Mouse (Mus musculus): ENCODE results near the gene Cys1. TPM values are rescaled to one million over a fixed set of nuclear protein-coding genes. Genes with fewer than 3 reads are reported as not detected.

The Cys1 gene
- total RNA-seq (2023; ENCODE audit: inconsistent age) = not detected in 4 replicates

DNA sequence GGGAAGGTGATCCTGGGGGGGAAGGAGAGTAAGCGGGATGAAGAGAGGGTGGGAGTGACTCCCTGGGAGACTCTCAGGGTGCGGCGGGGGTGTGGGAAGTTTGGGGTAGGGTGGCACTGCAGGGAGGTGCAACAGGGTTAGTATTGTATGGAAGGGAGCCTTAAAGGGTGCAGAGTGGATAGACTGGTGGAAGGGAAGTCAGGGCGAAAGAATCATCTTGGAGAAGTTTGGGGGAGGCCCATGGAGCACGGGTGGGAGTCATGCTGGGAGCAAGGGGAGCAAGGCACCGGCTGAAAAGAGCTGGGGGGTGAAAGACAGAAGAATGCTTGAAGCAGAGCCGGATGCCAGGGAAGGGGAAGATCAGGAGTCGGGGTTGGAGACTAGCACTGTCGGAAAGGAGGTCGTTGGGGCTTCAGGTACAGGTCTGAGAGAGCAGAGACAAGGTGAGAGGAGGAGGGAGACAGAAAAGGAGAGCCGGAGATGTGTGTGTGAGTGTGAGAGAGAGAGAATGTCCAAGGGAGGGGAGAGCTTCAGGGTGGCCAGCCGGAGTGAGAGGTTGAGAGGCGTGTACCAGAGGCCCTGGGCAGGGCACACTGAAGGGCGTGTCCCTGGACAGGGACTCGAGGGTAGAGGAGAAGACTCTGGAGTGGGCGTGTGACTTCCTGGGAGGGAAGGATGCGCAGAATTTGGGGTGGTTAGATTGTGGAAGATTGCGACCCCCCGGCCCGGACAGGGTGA, at the start of gene Cys1:
Gene Cys1, minus strand, starts transcription at position 528 of the 738 bp plus-strand sequence.

DNA sequence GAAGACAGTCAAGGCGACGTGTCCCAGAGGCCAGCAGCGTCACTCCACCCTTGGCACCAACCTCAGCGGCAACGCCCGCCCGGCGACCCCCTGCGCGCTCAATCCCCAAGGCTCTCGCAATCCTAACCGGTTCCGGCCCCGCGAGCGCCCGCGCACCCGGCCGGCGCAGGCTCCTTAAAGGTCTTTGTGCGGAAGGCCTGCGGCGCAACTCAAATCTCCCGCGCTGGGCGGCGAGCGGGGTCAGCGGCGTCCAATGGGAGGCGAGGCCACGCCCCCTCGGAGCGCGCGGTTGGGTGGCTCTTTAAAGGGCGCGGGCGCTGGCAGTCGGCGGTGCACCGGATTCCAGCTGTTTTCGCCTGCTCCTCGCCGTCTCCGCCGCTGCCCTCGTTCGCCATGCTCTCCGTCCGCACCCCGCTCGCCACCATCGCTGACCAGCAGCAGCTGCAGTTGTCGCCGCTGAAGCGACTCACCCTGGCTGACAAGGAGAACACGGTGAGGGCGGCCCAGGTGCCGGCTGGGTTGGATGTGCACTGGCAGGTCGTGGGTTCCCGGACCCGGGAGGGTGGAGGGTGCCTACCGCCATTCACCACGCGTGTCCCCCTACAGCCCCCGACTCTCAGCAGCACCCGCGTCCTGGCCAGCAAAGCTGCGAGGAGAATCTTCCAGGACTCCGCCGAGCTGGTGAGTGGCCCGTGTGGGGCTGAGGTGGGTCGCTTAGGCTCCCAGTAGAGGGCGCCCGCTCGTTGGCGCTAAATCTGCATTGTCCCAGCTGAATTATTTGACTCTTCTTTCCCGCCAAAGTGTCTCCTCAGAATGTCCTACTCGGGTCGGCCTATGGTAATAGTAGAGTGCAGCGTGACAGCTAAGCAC, 26.6 kb upstream of the Cys1 start, which contains the start of gene Rrm2:
Gene Rrm2, plus strand, starts transcription at position 288 of the 870 bp plus-strand sequence.

DNA sequence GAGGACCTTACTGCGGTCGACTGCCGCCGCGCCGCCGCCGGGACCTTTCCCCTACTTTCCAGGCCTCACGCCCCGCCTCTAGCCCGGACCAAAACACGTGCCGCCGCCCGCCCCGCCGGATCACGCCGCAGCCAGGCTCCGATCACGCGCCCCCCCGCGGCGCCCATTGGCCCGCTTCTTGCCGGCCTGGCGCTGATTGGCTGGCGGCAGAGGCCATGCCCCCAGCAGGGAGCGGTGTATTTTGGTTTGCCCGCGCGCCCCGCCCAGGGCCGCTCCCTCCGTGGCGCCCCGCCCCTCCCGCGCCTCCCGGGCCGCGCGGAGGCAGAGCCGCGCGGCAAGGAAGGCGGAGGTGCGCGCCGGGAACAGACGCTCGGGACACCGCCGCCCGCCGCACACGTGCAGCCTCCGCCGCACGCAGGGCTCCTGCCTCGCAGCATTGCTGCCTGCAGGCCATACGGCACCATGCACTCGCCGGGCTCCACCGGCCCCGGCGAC, 30.5 kb downstream of the Cys1 start, which contains the start of gene Klf11:
Gene Klf11, plus strand, starts transcription at position 212 of the 495 bp plus-strand sequence.

Other genes starting within 250 kb of the Cys1 start
- 34.2 to 41.0 TPM (median 38.7 TPM) in 4 replicates for gene Taf1b, start 183.5 kb downstream of the Cys1 start, total RNA-seq (2023; ENCODE audit: inconsistent age)
- 1.0 to 1.8 TPM (median 1.2 TPM) in 4 replicates for gene Grhl1, start 109.5 kb downstream of the Cys1 start, total RNA-seq (2023; ENCODE audit: inconsistent age)
- gene Klf11, start 30.5 kb downstream of the Cys1 start, total RNA-seq (2023; ENCODE audit: inconsistent age) = 35.8 to 48.4 TPM (median 39.2 TPM) in 4 replicates
- gene Rrm2, start 26.4 kb upstream of the Cys1 start, total RNA-seq (2023; ENCODE audit: inconsistent age) = 5.1 to 7.3 TPM (median 6.4 TPM) in 4 replicates
- not detected in 4 replicates for gene Mboat2, start 149.1 kb upstream of the Cys1 start, total RNA-seq (2023; ENCODE audit: inconsistent age)